Mouse (Mus musculus) stomach, postnatal 0 days (tissue): ENCODE data around the gene Rabggtb. TPM values are rescaled to one million over a fixed set of nuclear protein-coding genes. Genes with fewer than 3 reads are reported as not detected.
A peak's percentile ranks its signal among the peaks of the same experiment; 100 is the strongest.

Experiments used
- ATAC-seq: fragments of 200-750 bp; cut with Nextera tagmentation; 2 replicates; pipeline ENCODE4 v1.8.0; 2017; ENCODE audit not compliant: low FRiP score, low TSS enrichment
- DNase-seq: peaks from one replicate; pipeline ENCODE4 v3.0.0-alpha.2; 2016; ENCODE audit warnings: low spot score
- H3K27ac ChIP-seq: fragments of 300-500 bp; sonication (generic); replicated peaks from 2 replicates; pipeline ENCODE4 v1.5.1; 2014; ENCODE audit warnings: mild to moderate bottlenecking, control low read depth
- H3K27me3 ChIP-seq: fragments of 300-500 bp; sonication (generic); 2 replicates; pipeline ENCODE4 v1.6.1; 2014; ENCODE audit warnings: low read length; ENCODE audit not compliant: control insufficient read depth, insufficient read depth
- H3K36me3 ChIP-seq: fragments of 300-500 bp; sonication (generic); 2 replicates; pipeline ENCODE4 v1.6.1; 2014; ENCODE audit warnings: low read length, mixed read lengths; ENCODE audit not compliant: control insufficient read depth, insufficient read depth
- H3K4me1 ChIP-seq: fragments of 300-500 bp; sonication (generic); replicated peaks from 2 replicates; pipeline ENCODE4 v1.6.1; 2014; ENCODE audit warnings: antibody characterized with exemption; ENCODE audit not compliant: control insufficient read depth, insufficient read depth
- H3K4me2 ChIP-seq: fragments of 300-500 bp; sonication (generic); replicated peaks from 2 replicates; pipeline ENCODE4 v1.6.1; 2014; ENCODE audit warnings: low read depth, mild to moderate bottlenecking, control low read depth, moderate library complexity
- H3K4me3 ChIP-seq: fragments of 300-500 bp; sonication (generic); 2 replicates; pipeline ENCODE4 v1.5.1; 2014; ENCODE audit warnings: low read depth, low read length, control low read depth
- H3K9ac ChIP-seq: fragments of 300-500 bp; sonication (generic); 2 replicates; pipeline ENCODE4 v1.6.1; 2014; ENCODE audit warnings: mild to moderate bottlenecking, low read length, control low read depth, mixed read lengths
- H3K9me3 ChIP-seq: fragments of 300-500 bp; sonication (generic); 2 replicates; pipeline ENCODE4 v1.6.1; 2016; ENCODE audit warnings: low read length; ENCODE audit not compliant: control insufficient read depth
- CTCF ChIP-seq: IDR thresholded peaks from 2 replicates; pipeline ENCODE4 v1.5.1; 2016; ENCODE audit warnings: antibody characterized with exemption, low read depth, mild to moderate bottlenecking, moderate library complexity
- EP300 ChIP-seq: optimal IDR thresholded peaks from 2 replicates; pipeline ENCODE3; 2016; ENCODE audit warnings: antibody characterized with exemption
- WGBS: fragments of 180-500 bp; shearing (Covaris S2); extraction: QIAGEN DNeasy Blood & Tissue Kit; methylation state at CpG from one replicate; pipeline ENCODE4 v1.1.7; 2014; 5-methylcytosine and 5-hydroxymethylcytosine counted together
- polyA plus RNA-seq: library from polyadenylated mRNA; unstranded; fragments of >200 nt; fragmentation: Nextera tagmentation; extraction: Ambion mirVana; gene quantifications from 2 replicates; pipeline ENCODE4 v1.2.1, GENCODE M21; 2015

The Rabggtb gene
- polyA plus RNA-seq, 1 experiment from 2014 or later: 29.8 TPM

DNA sequence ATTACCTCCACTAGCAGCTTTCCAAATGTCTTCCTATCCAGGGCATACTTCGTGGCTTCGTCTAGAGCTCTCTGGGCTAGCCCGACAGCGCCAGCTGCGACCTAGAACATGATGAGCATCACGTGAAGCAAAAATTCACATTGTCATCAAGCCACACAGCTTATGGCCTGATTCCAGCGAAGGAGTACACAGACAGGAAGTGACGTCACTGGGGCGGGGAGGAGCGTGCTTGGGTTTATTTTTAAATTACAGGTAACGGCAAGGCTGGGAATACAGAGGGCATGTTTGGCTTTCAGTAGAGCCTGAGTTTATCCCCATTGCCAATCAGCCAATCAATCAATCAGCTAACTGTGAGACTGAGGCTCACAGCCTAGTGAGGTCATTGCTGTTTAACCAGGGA is 16.7 kb upstream of the Rabggtb start:
- H3K36me3 ChIP-seq: peaks cover 18% of the 10 kb centered on the region
- no peak for ATAC-seq
- 91% methylated on average over 11 of the region's 11 CpGs for WGBS

DNA sequence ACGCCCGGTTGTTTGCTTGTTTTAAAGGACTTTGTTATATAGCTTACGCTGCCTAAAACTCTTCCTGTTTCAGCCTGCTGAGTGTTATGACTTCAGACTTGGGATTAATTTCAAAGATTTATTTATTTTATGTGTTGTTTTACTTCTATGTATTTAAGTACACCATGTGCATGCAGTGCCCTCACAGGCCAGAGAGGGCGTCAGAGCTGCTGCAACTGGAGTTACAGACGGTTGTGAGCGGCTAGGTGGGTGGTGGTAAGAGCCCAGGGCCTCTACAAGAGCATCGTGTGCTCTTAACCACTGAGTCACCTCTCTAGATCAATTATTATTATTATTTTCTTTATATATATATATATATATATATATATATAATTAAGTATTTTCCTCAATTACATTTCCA is 13.5 kb upstream of the Rabggtb start:
- H3K9ac ChIP-seq: no peak overlapping the region
- no peaks in the 10 kb centered on the region for H3K9me3 ChIP-seq
- 91% methylated on average over 7 of the region's 7 CpGs for WGBS
- 0 out of 2 replicates have a peak, but pooled peaks have one; percentile 12 for TF ChIP-seq CTCF
- no peak for TF ChIP-seq EP300
- no peak for DNase-seq
- no peak overlapping the region for H3K4me3 ChIP-seq
- no peaks in the 10 kb centered on the region for H3K27me3 ChIP-seq
- no peak overlapping the region for H3K27ac ChIP-seq
- H3K36me3 ChIP-seq: peaks cover 8% of the 10 kb centered on the region; the same call in 1 of the 2 replicates
- no peak overlapping the region for H3K4me2 ChIP-seq
- no peak for ATAC-seq
- no peaks in the 10 kb centered on the region for H3K4me1 ChIP-seq

More for the DNA sequence above, 16.7 kb upstream of the Rabggtb start:
- Histone ChIP-seq H3K4me2 (no peak overlapping the region), H3K9ac (no peak overlapping the region), H3K27ac (no peak overlapping the region), H3K4me3 (no peak overlapping the region), H3K4me1 (no peaks in the 10 kb centered on the region), H3K9me3 (no peaks in the 10 kb centered on the region), H3K27me3 (no peaks in the 10 kb centered on the region)
- no peak for DNase-seq
- TF ChIP-seq CTCF (no peak), EP300 (no peak)

DNA sequence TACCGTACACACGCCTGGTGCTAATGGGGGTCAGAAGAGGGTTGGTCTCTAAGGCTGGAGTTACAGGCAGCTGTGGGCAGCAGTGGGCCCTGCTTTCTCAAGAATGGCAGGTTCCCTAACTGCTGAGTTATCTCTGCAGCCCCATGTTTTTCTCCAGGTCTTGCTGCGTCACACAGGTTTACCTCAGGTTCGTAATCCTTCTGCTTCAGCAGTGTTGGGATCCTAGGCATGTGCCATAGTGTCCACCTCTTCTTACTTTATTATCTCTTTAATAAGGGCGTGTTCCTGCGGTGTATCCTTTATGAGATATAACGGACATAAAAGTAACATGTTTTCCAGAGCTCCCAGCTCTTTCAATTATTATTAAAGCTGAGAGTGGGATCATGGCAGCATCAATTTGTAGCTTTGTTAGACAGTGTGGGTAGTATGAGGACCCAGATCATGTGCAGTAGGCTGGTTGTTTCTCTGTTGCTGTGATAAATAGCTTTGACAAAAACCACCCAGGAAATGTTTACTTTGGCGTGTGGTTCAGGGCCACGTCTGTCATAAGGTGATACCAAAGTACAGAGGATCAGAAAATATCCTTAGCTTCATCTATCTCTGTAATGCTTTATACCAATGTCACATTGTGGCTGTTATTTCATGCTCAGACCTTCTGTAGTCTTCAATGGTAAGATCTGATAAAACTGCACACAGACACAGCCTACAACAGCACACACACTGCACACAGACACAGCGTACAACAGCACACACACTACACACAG is 8.5 kb upstream of the Rabggtb start:
- TF ChIP-seq CTCF (no peak), EP300 (no peak)
- Histone ChIP-seq H3K27me3 (no peaks in the 10 kb centered on the region), H3K27ac (no peak overlapping the region), H3K4me3 (no peak overlapping the region), H3K9me3 (no peaks in the 10 kb centered on the region), H3K4me1 (no peaks in the 10 kb centered on the region), H3K36me3 (0 out of 2 replicates have a peak, but pooled peaks cover 2% of the 10 kb centered on the region), H3K9ac (no peak overlapping the region), H3K4me2 (no peak overlapping the region)
- 83% methylated on average over 10 of the region's 10 CpGs for WGBS
- no peak for DNase-seq
- no peak for ATAC-seq

DNA sequence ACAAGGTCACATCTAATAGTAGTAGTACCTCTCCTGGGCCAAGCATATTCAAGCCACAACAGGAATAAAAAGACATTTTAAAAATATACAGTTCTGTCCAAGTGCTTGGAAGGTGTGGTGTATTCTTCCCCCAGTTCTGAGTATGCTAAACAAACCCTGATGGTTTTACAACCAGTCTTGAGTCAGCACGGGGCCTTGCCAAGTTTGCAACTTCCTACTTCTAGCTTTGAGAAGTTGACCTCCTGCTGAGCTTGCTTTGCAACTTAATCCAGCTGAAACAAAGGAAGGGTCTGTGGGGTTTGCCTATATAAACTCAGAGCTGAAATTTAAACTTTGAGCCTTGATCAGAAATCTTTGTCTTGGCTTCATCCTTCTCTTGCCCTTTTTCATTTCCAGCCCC is 4.4 kb upstream of the Rabggtb start:
- H3K4me2 ChIP-seq: no peak overlapping the region
- no peak overlapping the region for H3K9ac ChIP-seq
- H3K9me3 ChIP-seq: no peaks in the 10 kb centered on the region
- 5% methylated on average over 1 of the region's 1 CpGs for WGBS
- no peaks in the 10 kb centered on the region for H3K27me3 ChIP-seq
- H3K4me1 ChIP-seq: no peaks in the 10 kb centered on the region
- TF ChIP-seq EP300 (no peak), CTCF (no peak)
- no peak for DNase-seq
- ATAC-seq: no peak
- no peak overlapping the region for H3K27ac ChIP-seq
- no peaks in the 10 kb centered on the region for H3K36me3 ChIP-seq
- H3K4me3 ChIP-seq: no peak overlapping the region

DNA sequence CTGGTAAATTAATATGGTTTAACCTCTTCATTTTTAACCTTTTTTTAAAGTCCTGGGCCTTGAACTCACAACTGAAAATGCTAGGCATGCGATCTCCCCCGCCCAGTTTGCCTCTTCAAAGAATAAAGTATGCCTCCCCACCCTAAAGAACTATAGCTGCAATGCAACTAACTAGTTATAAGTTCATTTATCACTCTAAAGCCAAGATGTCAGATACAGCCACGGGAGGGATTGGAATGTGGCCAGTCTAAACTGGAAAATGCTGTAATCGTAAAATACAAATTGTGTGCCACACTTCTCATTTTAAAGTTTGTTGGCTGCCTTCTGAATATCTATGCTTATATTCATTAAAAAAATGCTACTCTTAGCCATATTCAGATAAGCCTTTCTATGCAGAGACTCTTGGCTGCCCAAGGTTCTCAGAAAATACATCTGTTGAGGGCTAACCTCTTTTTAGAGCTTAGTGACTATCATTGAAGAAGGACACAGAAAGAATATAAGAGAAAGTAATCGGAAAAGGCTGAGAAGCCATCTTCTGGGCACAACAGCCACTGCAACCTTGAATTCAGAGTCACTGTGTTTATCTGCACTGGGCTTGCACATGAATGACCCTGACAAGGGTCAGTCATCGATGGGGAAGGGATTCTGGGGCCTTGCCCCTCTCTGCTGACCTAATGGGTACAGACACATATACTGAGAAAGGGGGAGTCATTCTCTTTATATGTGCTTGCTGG is 868 bp upstream of the Rabggtb start:
- Histone ChIP-seq H3K36me3 (peaks cover 17% of the 10 kb centered on the region), H3K27ac (peak overlapping the region; percentile 92), H3K4me1 (0 out of 2 replicates have a peak, but pooled peaks cover 4% of the 10 kb centered on the region), H3K4me3 (peak overlapping the region; percentile 86), H3K9me3 (no peaks in the 10 kb centered on the region), H3K27me3 (no peaks in the 10 kb centered on the region), H3K4me2 (peak overlapping the region; percentile 67), H3K9ac (peak overlapping the region; percentile 63)
- DNase-seq: no peak
- no peak for ATAC-seq
- 21% methylated on average over 6 of the region's 6 CpGs for WGBS
- TF ChIP-seq CTCF (peak; percentile 29; the same call in 1 of the 2 replicates), EP300 (peak; percentile 53)
